In genomic region chr14:20347991-20348541, GRCm38 (mm10) we compare ENCODE assay signal across 7 mouse cellular contexts. TPM values are rescaled to one million over a fixed set of nuclear protein-coding genes. Genes with fewer than 3 reads are reported as not detected.
A peak's percentile ranks its signal among the peaks of the same experiment; 100 is the strongest.
DNase-seq lines count a peak whose midpoint lies in the region; ATAC-seq lines count a peak whose summit lies in the region.

TSS of gene Ecd (minus strand) at chr14:20348121.
TSS of gene Fam149b (plus strand) at chr14:20348162.

- peak within 1 kb of the TSS; percentile 96 for H3K9ac ChIP-seq in intestine, embryonic 16.5 days (ENCODE audit: low read depth, low read length)
- H3K9ac ChIP-seq in midbrain, embryonic 11.5 days (ENCODE audit: low read length): peak within 1 kb of the TSS; percentile 96

- H3K27ac ChIP-seq in intestine, embryonic 16.5 days (ENCODE audit: low read length): peak within 1 kb of the TSS; percentile 96
- peak within 1 kb of the TSS; percentile 89 for H3K27ac ChIP-seq in midbrain, embryonic 11.5 days (ENCODE audit: low read depth, low read length)

- under 1% methylated on average over 42 of the region's 42 CpGs for WGBS in intestine, embryonic 16.5 days
- WGBS in midbrain, embryonic 11.5 days: under 1% methylated on average over 40 of the region's 42 CpGs

- H3K4me2 ChIP-seq in intestine, embryonic 16.5 days (ENCODE audit: low read depth, low read length): peak within 1 kb of the TSS; percentile 69
- peak within 1 kb of the TSS; percentile 81 for H3K4me2 ChIP-seq in midbrain, embryonic 11.5 days

- no peaks in the 10 kb centered on the region for H3K4me1 ChIP-seq in intestine, embryonic 16.5 days (ENCODE audit: control insufficient read depth, insufficient read depth, low read length)
- peaks cover 11% of the 10 kb centered on the region for H3K4me1 ChIP-seq in midbrain, embryonic 11.5 days (ENCODE audit: control insufficient read depth, insufficient read depth, low read length)

- intact Hi-C loops in left cerebral cortex, postnatal 36 days (cut with DNase I): no loop called here

- no peaks in the 10 kb centered on the region for H3K9me3 ChIP-seq in intestine, embryonic 16.5 days (ENCODE audit: control insufficient read depth, low read length)
- no peaks in the 10 kb centered on the region for H3K9me3 ChIP-seq in midbrain, embryonic 11.5 days (ENCODE audit: control insufficient read depth, low read length)

- DNase-seq in adrenal gland, adult 8-10 months: peak; percentile 89
- DNase-seq in embryo, embryonic 9.5 days (ENCODE audit: extremely low spot score): peak; percentile 96
- peak; percentile 76 to 92 for DNase-seq in gastrocnemius, postnatal 4 days (ENCODE audit: low spot score in 2 of 2)
- DNase-seq in left cerebral cortex, postnatal 36 days (ENCODE audit: low spot score in 2 of 2): peak; percentile 91 to 92
- peak; percentile 99 for DNase-seq in midbrain, embryonic 11.5 days (ENCODE audit: low spot score, missing footprints)
- peak; percentile 91 for DNase-seq in skeletal muscle tissue, adult 2 months (ENCODE audit: low read depth, low spot score)

- peak within 1 kb of the TSS; percentile 84 for H3K4me3 ChIP-seq in intestine, embryonic 16.5 days (ENCODE audit: low read length)
- H3K4me3 ChIP-seq in midbrain, embryonic 11.5 days (ENCODE audit: low read depth, low read length): peak within 1 kb of the TSS; percentile 85

- peak; percentile 99 for ATAC-seq in intestine, embryonic 16.5 days
- ATAC-seq in midbrain, embryonic 11.5 days (ENCODE audit: low FRiP score): peak; percentile 98

- H3K36me3 ChIP-seq in intestine, embryonic 16.5 days (ENCODE audit: control insufficient read depth, insufficient read depth, low read length): peaks cover 3% of the 10 kb centered on the region; the same call in 1 of the 2 replicates
- peaks cover 5% of the 10 kb centered on the region; the same call in 1 of the 2 replicates for H3K36me3 ChIP-seq in midbrain, embryonic 11.5 days (ENCODE audit: control insufficient read depth, insufficient read depth, low read length)

- H3K27me3 ChIP-seq in intestine, embryonic 16.5 days (replicated peaks; ENCODE audit: control insufficient read depth, insufficient read depth, low read length): no peaks in the 10 kb centered on the region
- no peaks in the 10 kb centered on the region for H3K27me3 ChIP-seq in midbrain, embryonic 11.5 days (ENCODE audit: control insufficient read depth, insufficient read depth, low read length)

RNA-seq across cellular contexts. Expression of gene Ecd, which starts in this region (rescaled TPM):
- 10 to 100 TPM; 42.8 to 47.6 (median 43.8) TPM for total RNA-seq in adrenal gland, adult 8-10 months (2022)
- total RNA-seq in gastrocnemius, postnatal 4 days (2021): 10 to 100 TPM; 26.8 to 34.3 TPM
- polyA plus RNA-seq in intestine, embryonic 16.5 days (2015; fragmentation: Nextera tagmentation; extraction: Ambion mirVana): 42.5 and 46.9 TPM in 2 replicates
- total RNA-seq in left cerebral cortex, postnatal 36 days (2021): 10 to 100 TPM; 37.1 to 41.9 TPM
- 73.3 and 74.8 TPM in 2 replicates for polyA plus RNA-seq in midbrain, embryonic 11.5 days (2014; fragmentation: Nextera tagmentation; extraction: Ambion mirVana)

RNA-seq across cellular contexts. Expression of gene Fam149b, which starts in this region (rescaled TPM):
- total RNA-seq in adrenal gland, adult 8-10 months (2022): 10 to 100 TPM; 32.0 to 42.2 (median 41.0) TPM
- 10 to 100 TPM; 28.7 to 31.7 TPM for total RNA-seq in gastrocnemius, postnatal 4 days (2021)
- polyA plus RNA-seq in intestine, embryonic 16.5 days (2015; fragmentation: Nextera tagmentation; extraction: Ambion mirVana): 24.8 and 25.6 TPM in 2 replicates
- 10 to 100 TPM; 46.1 to 56.2 TPM for total RNA-seq in left cerebral cortex, postnatal 36 days (2021)
- polyA plus RNA-seq in midbrain, embryonic 11.5 days (2014; fragmentation: Nextera tagmentation; extraction: Ambion mirVana): 53.8 and 58.9 TPM in 2 replicates

Comparison
In these comparisons a context has a peak if more than half of its experiments do, and no peak if none do; other contexts are left out.
1. Peak in every context shown above with its lines: DNase-seq, ATAC-seq, H3K4me3 ChIP-seq and H3K27ac ChIP-seq.